Mouse (Mus musculus): ENCODE measurements at regions not wholly inside any gene's neighbourhood (a gene's known extent, or its start where the extent isn't known, plus 50 kb on each side); places are given as distances from the start of the nearest gene placed in this dataset.

DNA sequence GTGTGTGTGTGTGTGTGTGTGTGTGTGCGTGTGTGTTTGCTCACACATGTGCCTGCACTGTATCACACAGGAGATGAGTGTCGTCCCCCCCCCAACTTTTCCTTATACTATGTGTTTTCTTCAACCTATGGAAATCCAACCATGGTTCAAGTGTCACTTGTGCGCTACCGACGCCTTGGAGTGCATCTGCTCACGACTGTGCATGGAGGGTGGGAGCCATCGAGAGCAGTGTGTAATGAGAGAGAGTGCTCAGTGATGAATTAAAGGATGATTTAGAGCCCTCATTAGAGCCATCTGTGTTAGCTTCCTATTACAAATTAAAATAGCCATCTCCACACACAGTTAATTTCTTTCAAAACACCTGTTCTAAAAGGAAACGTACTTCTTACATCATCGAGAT is 264.3 kb upstream of the Gadl1 start:
- TF ChIP-seq POLR2A (IDR thresholded peaks at IDR 0.05; ENCODE audit: insufficient read length, low read depth) (no peak), MAX (IDR thresholded peaks at IDR 0.05; ENCODE audit: low read depth) (no peak), POLR2AphosphoS2 (IDR thresholded peaks at IDR 0.05; ENCODE audit: insufficient read length, low read depth) (no peak), TCF12 (IDR thresholded peaks at IDR 0.05; ENCODE audit: insufficient read depth, poor library complexity, severe bottlenecking) (no peak), USF1 (IDR thresholded peaks at IDR 0.05; ENCODE audit: low read depth) (no peak), CEBPB (IDR thresholded peaks at IDR 0.05; ENCODE audit: insufficient read depth, poor library complexity, severe bottlenecking) (no peak), MYOD1 (IDR thresholded peaks at IDR 0.05; ENCODE audit: control insufficient read depth in 1 of 3, insufficient read length in 2 of 3, low read depth in 2 of 3) (no peak), TCF3 (IDR thresholded peaks at IDR 0.05; ENCODE audit: insufficient read length, low read depth) (no peak), E2F4 (IDR thresholded peaks at IDR 0.05; ENCODE audit: insufficient read depth) (no peak), SRF (IDR thresholded peaks at IDR 0.05; ENCODE audit: control insufficient read depth, insufficient read length, low read depth) (no peak), MYOG (IDR thresholded peaks at IDR 0.05; ENCODE audit: control insufficient read depth in 1 of 3, insufficient read depth in 1 of 3, insufficient read length in 2 of 3, low read depth in 2 of 3) (no peak), REST (IDR thresholded peaks at IDR 0.05; ENCODE audit: insufficient read depth, insufficient read length) (no peak)

Measured in myocyte (in vitro differentiated cells).